Mouse (Mus musculus) forebrain, postnatal 0 days (tissue): Measurements from ENCODE around the gene Auts2. TPM values are rescaled to one million over a fixed set of nuclear protein-coding genes. Genes with fewer than 3 reads are reported as not detected.

Experiments
- ATAC-seq: fragments of 200-750 bp; cut with Nextera tagmentation; 2 replicates; pipeline ENCODE4 v1.8.0; 2017; ENCODE audit warnings: mild to moderate bottlenecking, moderate library complexity
- DNase-seq: peaks from one replicate; pipeline ENCODE4 v3.0.0-alpha.2; 2015
- H3K27ac ChIP-seq: fragments of 300-500 bp; sonication (generic); 2 replicates; pipeline ENCODE4 v1.5.1; 2014; ENCODE audit warnings: low read depth, mild to moderate bottlenecking, antibody characterized with exemption, low read length, moderate library complexity, mixed read lengths
- H3K27me3 ChIP-seq: fragments of 300-500 bp; sonication (generic); 2 replicates; pipeline ENCODE4 v1.6.1; 2014; ENCODE audit warnings: mild to moderate bottlenecking, low read length, mixed read lengths; ENCODE audit not compliant: insufficient read depth
- H3K36me3 ChIP-seq: fragments of 300-500 bp; sonication (generic); 2 replicates; pipeline ENCODE4 v1.6.1; 2014; ENCODE audit warnings: mild to moderate bottlenecking, moderate library complexity; ENCODE audit not compliant: insufficient read depth
- H3K4me1 ChIP-seq: fragments of 300-500 bp; sonication (generic); 2 replicates; pipeline ENCODE4 v1.6.1; 2014; ENCODE audit warnings: antibody characterized with exemption; ENCODE audit not compliant: insufficient read depth
- H3K4me2 ChIP-seq: fragments of 300-500 bp; sonication (generic); 2 replicates; pipeline ENCODE4 v1.6.1; 2014; ENCODE audit warnings: low read depth, mild to moderate bottlenecking, moderate library complexity
- H3K4me3 ChIP-seq: fragments of 300-500 bp; sonication (generic); 2 replicates; pipeline ENCODE4 v1.5.1; 2014; ENCODE audit warnings: low read depth, low read length, mixed read lengths
- H3K9ac ChIP-seq: fragments of 300-500 bp; sonication (generic); 2 replicates; pipeline ENCODE4 v1.6.1; 2014; ENCODE audit warnings: mild to moderate bottlenecking
- H3K9me3 ChIP-seq: fragments of 300-500 bp; sonication (generic); 2 replicates; pipeline ENCODE4 v1.6.1; 2016; ENCODE audit warnings: low read length
- CTCF ChIP-seq: sonication (generic); IDR thresholded peaks from 2 replicates; pipeline ENCODE4 v1.5.1; 2016; ENCODE audit warnings: antibody characterized with exemption, control low read depth, low read depth
- WGBS: fragments of 180-500 bp; shearing (Covaris S2); extraction: QIAGEN DNeasy Blood & Tissue Kit; methylation state at CpG from one replicate; pipeline ENCODE4 v1.1.7; 2014; 5-methylcytosine and 5-hydroxymethylcytosine counted together
- polyA plus RNA-seq: library from polyadenylated mRNA; unstranded; fragments of >200 nt; fragmentation: Nextera tagmentation; extraction: Ambion mirVana; gene quantifications from 2 replicates; pipeline ENCODE4 v1.2.1, GENCODE M21; 2015
- total RNA-seq: library from RNA; depleted of rRNA; stranded (reverse); fragments of >200 nt; gene quantifications from 2 replicates; pipeline ENCODE4 v1.2.3, GENCODE M21; 2014

Gene Auts2
- total and polyA plus RNA-seq, 2 experiments from 2014 or later: 40.9 to 66.2 TPM

GRCm38 (mm10) chr5:131630577-131630976 lies 912.6 kb downstream of the Auts2 start:
- ATAC-seq (no peak), DNase-seq (peak; percentile 67)
- 7% methylated on average over 7 of the region's 7 CpGs for WGBS
- Histone ChIP-seq H3K36me3 (no peaks in the 10 kb centered on the region), H3K27me3 (no peaks in the 10 kb centered on the region), H3K9ac (no peak overlapping the region), H3K4me1 (no peaks in the 10 kb centered on the region), H3K4me3 (no peak overlapping the region), H3K4me2 (no peak overlapping the region), H3K27ac (no peak overlapping the region), H3K9me3 (no peaks in the 10 kb centered on the region)
- no peak for TF ChIP-seq CTCF

GRCm38 (mm10) chr5:131616113-131616876 lies 926.8 kb downstream of the Auts2 start:
- Histone ChIP-seq H3K4me3 (peak overlapping the region; percentile 29), H3K27ac (no peak overlapping the region), H3K9ac (peak overlapping the region; percentile 39), H3K4me1 (0 out of 2 replicates have a peak, but pooled peaks cover 6% of the 10 kb centered on the region), H3K9me3 (no peaks in the 10 kb centered on the region), H3K4me2 (peak overlapping the region; percentile 60), H3K27me3 (no peaks in the 10 kb centered on the region), H3K36me3 (no peaks in the 10 kb centered on the region)
- no peak for TF ChIP-seq CTCF
- 3% methylated on average over 40 of the region's 40 CpGs for WGBS
- no peak for DNase-seq
- peak; percentile 58; the same call in 1 of the 2 replicates for ATAC-seq

GRCm38 (mm10) chr5:131614238-131614637 lies 928.9 kb downstream of the Auts2 start:
- no peaks in the 10 kb centered on the region for H3K36me3 ChIP-seq
- no peaks in the 10 kb centered on the region for H3K27me3 ChIP-seq
- H3K9me3 ChIP-seq: no peaks in the 10 kb centered on the region
- no peak overlapping the region for H3K9ac ChIP-seq
- no peak for TF ChIP-seq CTCF
- H3K4me1 ChIP-seq: 0 out of 2 replicates have a peak, but pooled peaks cover 6% of the 10 kb centered on the region
- H3K4me3 ChIP-seq: no peak overlapping the region
- WGBS: 95% methylated on average over 2 of the region's 2 CpGs
- ATAC-seq: no peak
- H3K27ac ChIP-seq: no peak overlapping the region
- DNase-seq: no peak
- H3K4me2 ChIP-seq: peak overlapping the region; percentile 25

GRCm38 (mm10) chr5:131613301-131613700 lies 929.8 kb downstream of the Auts2 start:
- 78% methylated on average over 3 of the region's 3 CpGs for WGBS
- H3K4me1 ChIP-seq: 0 out of 2 replicates have a peak, but pooled peaks cover 6% of the 10 kb centered on the region

GRCm38 (mm10) chr5:131610702-131611101 lies 932.4 kb downstream of the Auts2 start:
- H3K4me2 ChIP-seq: no peak overlapping the region
- ATAC-seq: no peak
- H3K36me3 ChIP-seq: no peaks in the 10 kb centered on the region

More at GRCm38 (mm10) chr5:131613301-131613700, 929.8 kb downstream of the Auts2 start:
- H3K4me2 ChIP-seq: no peak overlapping the region
- no peak overlapping the region for H3K27ac ChIP-seq
- DNase-seq (no peak), ATAC-seq (no peak)
- H3K27me3 ChIP-seq: no peaks in the 10 kb centered on the region
- H3K36me3 ChIP-seq: no peaks in the 10 kb centered on the region
- H3K9me3 ChIP-seq: no peaks in the 10 kb centered on the region
- H3K9ac ChIP-seq: no peak overlapping the region
- H3K4me3 ChIP-seq: no peak overlapping the region
- TF ChIP-seq CTCF: no peak

GRCm38 (mm10) chr5:131606786-131607185 lies 936.4 kb downstream of the Auts2 start:
- Histone ChIP-seq H3K4me1 (no peaks in the 10 kb centered on the region; the same call in 1 of the 2 replicates), H3K4me2 (no peak overlapping the region), H3K27ac (no peak overlapping the region), H3K4me3 (no peak overlapping the region), H3K9me3 (no peaks in the 10 kb centered on the region), H3K27me3 (no peaks in the 10 kb centered on the region), H3K36me3 (no peaks in the 10 kb centered on the region), H3K9ac (no peak overlapping the region)
- DNase-seq (no peak), ATAC-seq (no peak)
- no peak for TF ChIP-seq CTCF
- WGBS: 90% methylated on average over 5 of the region's 5 CpGs

More at GRCm38 (mm10) chr5:131610702-131611101, 932.4 kb downstream of the Auts2 start:
- Histone ChIP-seq H3K27me3 (no peaks in the 10 kb centered on the region), H3K27ac (no peak overlapping the region), H3K4me3 (no peak overlapping the region), H3K9ac (no peak overlapping the region), H3K9me3 (no peaks in the 10 kb centered on the region), H3K4me1 (no peaks in the 10 kb centered on the region)
- WGBS: 81% methylated on average over 10 of the region's 10 CpGs
- no peak for DNase-seq
- no peak for TF ChIP-seq CTCF

- ATAC-seq (0 out of 2 replicates have a peak, but pooled peaks have one; percentile 27), DNase-seq (no peak)
- no peak for TF ChIP-seq CTCF
- Histone ChIP-seq H3K9ac (no peak overlapping the region), H3K4me2 (no peak overlapping the region), H3K27me3 (no peaks in the 10 kb centered on the region), H3K36me3 (no peaks in the 10 kb centered on the region), H3K27ac (0 out of 2 replicates have a peak overlapping the region, but pooled peaks have one; percentile 15), H3K4me1 (peaks cover 8% of the 10 kb centered on the region; the same call in 1 of the 2 replicates), H3K4me3 (no peak overlapping the region), H3K9me3 (no peaks in the 10 kb centered on the region)
- 33% methylated on average over 7 of the region's 7 CpGs for WGBS
Measured at GRCm38 (mm10) chr5:131601934-131602692, 941.0 kb downstream of the Auts2 start.
